Mouse (Mus musculus) mouse trophoblast stem cell (cell line): Measurements from ENCODE around the gene Clybl.

ENCODE experiments used
- in situ Hi-C, 2 experiments: fragments of 300-500 bp; cut with MseI, MboI; formaldehyde crosslinking; loops; 2 replicates in 1 of 2; 3 replicates in 1 of 2; pipeline ENCODE4 v1.15.1; 2025

Gene Clybl

DNA sequence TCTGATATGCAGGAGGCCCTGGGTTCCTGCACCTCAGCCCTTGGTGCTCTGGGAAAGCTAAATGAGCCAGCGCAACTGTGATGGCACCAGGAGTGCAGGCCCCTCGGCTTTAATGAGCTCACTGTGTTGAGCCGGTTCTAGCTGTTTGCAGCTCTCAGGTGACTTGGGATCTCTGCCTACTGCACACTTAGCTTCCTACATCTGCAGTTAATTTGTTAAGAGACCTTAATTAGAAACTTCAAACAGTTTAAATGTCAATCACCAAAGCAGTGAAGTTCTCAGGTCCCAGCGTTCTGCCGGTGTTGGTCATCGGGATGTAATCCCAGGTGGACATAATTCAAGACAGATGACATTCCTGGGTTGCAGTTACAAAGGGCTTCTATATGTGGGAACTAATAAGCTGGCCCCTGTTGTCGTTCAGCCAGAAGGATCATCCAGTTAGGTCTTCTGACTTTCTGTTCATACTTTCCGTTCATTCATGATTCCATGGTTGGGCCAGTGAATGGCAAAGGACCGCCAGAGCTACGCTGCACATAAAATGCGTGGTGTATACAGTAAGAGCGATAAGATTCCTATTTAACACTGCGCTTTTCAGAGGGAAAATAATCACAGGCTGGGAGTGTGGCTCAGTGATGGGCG, 18.9 kb downstream of the Clybl start:
- in situ Hi-C loops, result no loop called here

DNA sequence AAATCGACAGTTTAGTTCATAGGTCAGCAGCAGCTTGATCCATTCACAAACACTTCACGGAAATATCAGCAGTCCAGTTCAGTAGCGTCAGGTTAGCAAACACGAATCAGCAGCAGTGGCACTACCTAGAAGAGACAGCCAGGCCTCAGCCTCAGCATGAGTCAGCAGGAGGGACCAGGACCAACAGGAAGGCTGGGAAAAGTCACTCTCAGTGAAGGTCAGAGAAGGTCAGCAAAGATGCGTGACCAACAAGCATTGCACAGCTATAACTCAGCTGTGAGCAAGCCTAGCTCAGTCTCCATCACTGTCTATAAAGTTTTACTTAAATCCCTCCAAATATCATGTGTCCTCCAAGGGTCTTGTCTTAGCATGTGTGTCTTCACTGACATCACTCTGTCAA, 27.7 kb downstream of the Clybl start:
- in situ Hi-C loops, result no loop called here

DNA sequence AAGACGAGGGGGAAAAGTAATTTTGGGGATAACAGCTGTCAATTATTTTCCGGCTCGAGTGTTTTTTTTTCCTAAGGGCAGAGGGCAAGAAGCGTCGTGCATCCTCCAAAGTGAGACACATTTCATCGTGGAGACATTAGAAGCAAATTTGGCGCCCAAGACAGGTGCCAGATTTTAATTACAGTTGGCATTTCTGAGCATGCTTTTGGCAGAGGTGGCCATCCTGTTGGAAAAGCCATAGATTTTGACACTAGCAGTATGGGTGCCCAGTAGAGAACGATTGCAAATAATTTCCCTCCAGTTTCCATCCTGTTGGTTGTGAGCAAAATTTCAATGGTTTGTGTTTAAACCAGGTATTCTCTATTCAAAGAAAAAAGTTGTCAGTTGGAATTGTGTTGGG, 32.1 kb downstream of the Clybl start:
- in situ Hi-C loops, result no loop called here

DNA sequence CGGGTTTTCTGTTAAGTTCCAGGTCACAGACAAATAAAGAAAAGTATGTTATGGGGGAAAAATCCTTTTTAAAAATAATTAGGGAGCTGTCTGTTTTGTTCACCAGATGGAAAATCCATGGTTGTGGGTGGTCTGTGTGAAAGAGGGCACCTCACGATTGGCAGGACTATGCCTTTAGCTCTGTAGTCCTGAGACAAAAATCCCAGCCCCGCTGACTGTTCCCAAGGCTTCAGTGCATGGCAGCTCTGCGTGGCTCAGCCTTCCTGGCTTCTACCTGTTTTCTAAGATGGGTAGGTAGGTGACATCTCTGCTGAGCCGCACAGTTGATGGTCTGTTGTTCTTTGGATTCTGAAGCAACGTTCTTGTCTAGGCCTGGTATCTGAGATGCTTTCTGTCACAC, 32.6 kb downstream of the Clybl start:
- in situ Hi-C loops, result no loop called here

DNA sequence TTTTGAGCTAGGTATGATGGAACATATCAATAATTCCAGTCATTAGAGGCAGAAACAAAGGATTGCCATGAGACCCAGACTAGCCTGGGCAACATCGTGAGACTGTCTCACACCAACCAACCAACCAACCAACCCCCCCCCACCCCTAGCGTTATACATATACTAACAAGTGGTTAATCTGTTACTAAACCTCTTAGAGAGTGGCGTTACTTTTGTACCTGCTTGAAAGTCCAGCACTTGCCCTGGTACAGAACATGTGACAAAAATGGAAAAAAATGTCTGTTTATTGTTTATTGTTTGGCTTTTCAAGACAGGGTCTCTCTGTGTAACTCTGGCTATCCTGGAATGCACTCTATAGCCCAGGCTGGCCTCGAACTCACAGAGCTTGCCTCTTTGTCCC, 35.7 kb downstream of the Clybl start:
- in situ Hi-C loops, result no loop called here

DNA sequence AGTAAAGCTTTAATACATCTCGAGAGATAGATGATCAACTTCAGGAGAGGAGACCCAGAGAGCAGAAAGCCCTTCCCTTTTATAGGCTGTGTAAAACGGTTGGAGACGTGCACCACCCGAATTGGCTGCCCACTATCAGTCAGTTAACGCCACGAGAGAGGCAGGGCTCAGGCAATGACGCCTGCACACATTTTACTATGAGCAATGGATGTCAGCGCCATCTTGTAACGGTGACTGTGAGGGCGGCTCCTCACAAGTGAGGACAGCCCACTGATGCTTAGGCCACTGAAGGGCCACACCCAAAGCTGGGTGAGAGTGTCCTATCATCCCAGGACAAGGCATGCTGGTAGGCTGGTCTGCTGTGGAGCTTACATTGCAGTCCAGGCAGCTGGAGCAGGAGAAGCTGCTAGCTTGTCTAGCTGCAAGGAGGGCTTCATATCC, 41.5 kb downstream of the Clybl start:
- in situ Hi-C loops, result loop anchor here (10.0 kb wide), 1 partner anchor 652 kb away; no protein-coding TSS in a partner anchor

DNA sequence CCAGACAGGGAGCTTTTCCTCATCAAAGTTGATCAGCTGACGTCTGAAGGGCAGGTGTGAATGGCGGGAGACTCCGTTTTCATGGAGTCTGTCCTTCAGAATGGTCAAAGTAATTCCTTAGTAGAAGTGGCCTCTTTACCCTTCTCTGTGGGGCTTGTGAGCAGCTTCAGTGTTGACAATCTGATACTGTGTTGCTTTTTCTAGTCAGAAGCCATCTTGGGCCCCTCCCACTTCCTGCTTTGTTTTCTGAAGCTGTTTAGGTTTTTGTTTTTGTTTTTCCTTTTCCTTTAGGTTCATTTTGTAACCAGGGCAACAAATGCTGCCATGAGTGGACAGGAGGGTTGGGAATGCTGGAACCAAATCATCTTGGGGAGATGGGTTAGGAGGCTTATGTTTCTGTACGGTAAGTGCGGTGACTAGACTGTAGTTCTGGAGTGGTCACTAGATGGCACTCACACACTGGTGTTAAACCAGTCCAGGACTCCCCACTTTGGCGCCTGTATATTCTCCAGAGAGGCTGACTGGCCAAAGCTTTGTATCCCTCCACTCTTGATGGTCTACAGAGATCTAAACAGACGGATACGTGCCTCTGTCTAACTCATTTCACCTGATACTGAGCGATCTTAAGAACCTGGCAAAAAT, 42.1 kb downstream of the Clybl start:
- in situ Hi-C loops, result loop anchor here (10.0 kb wide), 1 partner anchor 651 kb away; no protein-coding TSS in a partner anchor

DNA sequence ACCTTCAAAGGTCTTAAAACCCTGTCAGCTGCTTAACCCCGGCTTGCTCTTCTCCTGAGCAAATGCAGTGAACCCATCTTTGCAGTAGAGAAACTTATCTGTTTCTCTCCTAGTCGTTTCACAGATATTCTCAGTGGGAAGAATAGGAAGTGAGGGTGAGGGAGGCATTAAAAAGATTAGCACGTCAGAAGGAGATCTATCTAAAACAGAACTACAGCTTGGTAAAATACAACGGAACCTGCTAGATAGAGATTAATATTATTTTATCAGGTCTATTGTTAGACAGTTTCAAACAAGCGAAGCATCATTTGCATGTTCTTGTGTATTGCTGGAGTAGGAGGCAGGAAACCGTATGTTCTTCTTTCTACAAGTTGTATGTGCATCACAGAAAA, 42.6 kb downstream of the Clybl start:
- in situ Hi-C loops, result loop anchor here (10.0 kb wide), 1 partner anchor 651 kb away; no protein-coding TSS in a partner anchor

DNA sequence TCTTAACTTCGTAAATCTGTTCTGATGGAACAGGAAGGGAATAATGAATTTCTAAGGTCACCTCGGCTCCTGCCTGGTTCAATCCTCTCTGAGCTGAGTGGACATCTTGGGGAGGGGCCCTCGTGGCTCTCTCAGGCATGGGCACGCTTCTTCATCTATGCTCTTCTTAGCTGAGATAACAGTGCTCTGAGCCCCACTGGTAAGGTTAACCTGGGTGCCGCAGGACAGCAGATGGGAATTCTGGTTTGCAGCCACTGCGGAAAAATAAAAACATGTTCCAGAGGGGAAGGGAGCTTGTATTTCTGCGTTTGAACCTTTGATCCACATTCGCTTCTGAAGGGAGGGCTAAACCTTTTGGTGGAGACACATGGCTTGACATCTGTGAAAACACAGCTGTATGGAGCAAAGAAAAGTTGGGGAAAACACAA, 43.0 kb downstream of the Clybl start:
- in situ Hi-C loops, result loop anchor here (10.0 kb wide), 1 partner anchor 650 kb away; no protein-coding TSS in a partner anchor

DNA sequence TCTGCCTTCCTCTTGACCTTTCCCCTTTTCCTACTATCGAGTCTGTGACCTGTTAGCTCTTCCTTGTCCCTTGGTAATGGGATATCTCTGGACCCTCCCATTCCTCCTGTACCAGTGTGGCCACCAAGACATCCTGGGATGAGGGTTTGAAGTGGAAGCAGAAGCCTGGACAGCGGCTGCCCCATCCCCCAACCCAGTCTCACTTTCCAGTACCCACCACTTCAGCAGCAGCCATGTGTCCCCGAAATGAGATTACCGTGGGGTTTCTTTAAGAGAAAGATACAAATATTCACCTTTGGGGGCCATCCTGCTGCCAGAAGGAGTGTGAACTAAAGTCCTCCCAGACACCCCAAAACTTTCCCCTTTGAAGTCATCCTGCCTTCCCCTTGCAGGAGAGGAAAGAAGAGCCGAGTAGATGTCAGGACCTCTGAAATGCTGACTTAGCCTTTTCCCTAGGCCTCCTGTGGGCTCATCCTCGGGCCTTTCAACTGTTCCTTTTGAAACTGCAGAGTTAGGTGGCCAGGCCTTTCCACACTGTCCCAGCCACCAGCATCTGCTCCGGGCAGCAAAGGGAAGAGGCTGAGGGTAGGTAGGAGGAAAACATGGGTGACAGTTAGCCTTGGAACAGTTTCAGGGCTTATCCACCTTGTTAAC, 44.1 kb downstream of the Clybl start:
- in situ Hi-C loops, result loop anchor here (10.0 kb wide), 1 partner anchor 649 kb away; no protein-coding TSS in a partner anchor

DNA sequence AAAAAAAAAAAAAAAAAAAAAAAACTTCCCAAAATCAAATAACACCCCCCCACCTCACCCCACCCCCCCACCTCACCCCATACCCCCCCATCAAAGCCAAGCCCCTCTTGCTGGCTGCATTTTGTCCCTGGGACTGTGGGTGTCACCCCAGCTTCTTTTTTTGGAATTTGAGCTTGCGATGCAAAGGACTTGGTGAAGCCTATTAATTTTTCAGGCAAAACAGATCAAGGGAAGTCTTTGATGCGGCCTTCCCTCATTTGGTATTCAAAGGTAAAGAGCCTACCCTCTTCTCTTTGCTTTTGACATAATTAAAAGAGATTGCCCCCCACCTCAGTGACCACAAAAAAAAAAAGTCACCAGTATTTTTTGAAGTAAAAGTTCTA, 44.6 kb downstream of the Clybl start:
- in situ Hi-C loops, result loop anchor here (10.0 kb wide), 1 partner anchor 649 kb away; no protein-coding TSS in a partner anchor

DNA sequence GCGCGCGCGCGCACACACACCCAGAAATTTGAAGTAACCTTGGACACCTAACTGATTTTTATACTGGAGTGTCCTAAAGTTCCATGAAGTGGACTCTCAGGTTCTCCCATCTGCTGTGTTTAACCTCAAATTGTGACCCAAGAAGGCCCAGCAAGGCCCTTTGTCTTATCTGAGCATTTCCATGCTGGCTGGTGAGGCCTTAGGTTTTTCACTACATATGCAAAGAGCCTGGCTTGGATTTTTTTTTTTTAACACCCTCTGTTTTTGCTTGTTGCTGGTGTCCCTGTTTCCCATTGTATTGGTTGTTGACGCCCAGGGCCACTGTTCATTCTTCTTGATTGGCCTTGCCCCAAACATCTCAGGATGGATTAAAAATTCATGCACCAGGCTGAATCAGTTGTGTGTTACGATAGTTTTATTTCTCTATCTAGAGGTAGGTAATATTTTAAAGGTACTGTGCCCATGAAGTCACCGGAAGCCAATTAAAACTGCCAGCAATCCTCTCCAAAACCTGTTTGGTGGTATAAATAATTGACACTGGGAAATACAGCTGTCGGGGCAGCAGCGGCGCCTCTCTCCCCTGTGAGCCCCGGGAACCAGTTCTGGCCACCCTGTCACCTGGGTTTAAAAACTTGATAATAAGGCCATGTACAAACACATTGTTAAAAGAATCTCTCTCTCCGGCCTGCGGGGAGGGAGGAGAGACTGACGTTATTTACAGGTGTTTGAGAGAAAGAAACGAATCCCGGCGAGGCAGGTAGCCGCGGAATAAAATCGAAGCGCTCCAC, 45.4 kb downstream of the Clybl start:
- in situ Hi-C loops, result loop anchor here (10.0 kb wide), 1 partner anchor 648 kb away; no protein-coding TSS in a partner anchor

DNA sequence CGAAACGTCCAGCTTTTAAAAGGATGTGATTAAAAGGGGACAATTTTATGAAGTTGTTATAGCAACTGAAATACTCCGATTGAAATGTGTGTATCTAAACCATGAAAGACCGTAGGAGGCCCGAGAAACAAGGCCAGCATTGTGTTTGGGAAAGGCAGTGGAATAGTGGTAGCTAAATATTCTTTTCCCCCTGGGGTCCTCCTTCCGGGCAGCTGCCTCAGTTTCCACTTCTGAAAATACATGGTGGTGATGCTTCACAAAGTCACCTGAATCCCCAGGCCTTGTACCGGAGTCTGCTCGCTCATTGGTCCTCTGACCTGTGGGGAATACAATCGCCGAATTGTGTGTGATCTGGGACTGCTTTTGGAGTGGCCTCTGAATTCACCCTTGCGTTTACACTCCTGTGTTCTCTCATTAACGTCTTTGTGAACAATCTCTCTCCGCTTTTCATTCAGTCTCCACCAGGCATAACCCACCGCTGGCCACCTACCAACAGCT, 46.0 kb downstream of the Clybl start:
- in situ Hi-C loops, result loop anchor here (10.0 kb wide), 1 partner anchor 647 kb away; no protein-coding TSS in a partner anchor

DNA sequence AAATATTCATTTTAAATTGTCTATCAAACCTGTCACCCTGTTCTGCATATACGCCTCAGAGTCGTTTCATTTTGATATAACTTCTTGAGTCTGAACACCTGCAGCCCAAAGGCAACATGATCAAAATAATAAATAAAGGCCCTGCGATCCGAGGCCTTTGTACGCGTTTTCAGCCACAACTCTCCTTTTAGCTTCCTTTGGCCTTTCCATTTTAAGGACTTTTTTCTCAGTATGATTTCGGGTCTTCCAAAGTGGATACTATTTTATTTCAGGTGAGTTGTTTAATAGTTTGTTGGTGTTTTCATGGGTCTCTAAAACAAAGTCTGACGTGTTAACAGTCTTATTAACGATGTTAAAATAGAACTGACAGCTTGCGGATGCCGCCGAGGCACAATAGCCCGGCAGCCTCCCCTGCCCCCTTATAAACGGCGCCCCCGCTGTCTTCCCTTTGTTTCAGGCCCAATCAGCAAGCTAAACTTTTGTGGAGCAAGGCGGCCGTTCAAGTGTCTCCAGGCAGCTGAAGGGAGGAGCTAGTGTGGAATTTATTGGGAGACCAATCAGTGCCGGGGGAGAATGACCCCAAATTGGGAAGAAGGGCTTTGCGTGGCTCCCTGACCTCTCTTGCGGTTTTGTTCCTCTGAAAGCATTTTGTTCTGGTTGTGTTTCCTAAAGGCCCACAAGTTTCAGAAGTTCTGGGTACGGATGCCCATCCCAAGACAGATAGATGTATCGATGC, 47.5 kb downstream of the Clybl start:
- in situ Hi-C loops, result loop anchor here (10.0 kb wide), 1 partner anchor 646 kb away; no protein-coding TSS in a partner anchor

DNA sequence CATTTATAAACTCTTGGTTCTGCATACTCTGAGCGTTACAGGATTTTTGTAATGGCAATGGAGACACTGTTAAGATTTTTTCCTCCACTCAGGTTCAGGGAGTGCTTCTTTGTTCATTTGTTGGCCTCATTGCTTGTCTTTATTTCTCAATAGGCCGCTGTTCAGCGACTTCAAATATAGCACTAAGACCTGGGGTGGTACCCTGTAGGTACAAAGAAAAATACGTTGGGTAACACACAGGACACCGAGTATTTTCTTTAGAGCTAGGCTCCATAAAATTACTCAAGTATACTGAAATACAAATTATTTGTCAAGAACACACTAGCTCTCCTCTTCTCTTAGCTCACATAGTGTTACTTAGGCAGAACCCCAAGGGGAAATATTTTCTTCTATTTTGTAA, 48.5 kb downstream of the Clybl start:
- in situ Hi-C loops, result loop anchor here (10.0 kb wide), 1 partner anchor 645 kb away; no protein-coding TSS in a partner anchor

DNA sequence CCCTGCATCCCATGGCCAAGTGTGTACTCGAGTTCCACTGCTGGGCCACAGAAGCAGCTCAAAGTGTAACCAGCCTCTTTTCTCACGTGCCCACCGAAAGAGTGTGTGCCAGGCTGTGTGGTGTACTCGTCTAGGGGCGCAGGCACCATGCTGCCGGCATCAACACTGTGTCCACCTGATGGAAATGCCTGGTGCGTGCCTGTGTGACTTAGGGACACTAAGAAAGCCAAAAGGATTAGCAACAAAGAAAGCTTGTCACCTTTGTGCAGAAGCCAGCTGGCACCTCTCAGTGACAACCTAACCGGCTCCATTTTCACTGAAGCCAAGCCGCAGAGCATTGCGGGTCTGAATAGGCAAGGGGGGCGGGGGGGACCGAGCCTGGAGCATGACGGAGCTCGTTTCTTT, 49.1 kb downstream of the Clybl start:
- in situ Hi-C loops, result no loop called here

DNA sequence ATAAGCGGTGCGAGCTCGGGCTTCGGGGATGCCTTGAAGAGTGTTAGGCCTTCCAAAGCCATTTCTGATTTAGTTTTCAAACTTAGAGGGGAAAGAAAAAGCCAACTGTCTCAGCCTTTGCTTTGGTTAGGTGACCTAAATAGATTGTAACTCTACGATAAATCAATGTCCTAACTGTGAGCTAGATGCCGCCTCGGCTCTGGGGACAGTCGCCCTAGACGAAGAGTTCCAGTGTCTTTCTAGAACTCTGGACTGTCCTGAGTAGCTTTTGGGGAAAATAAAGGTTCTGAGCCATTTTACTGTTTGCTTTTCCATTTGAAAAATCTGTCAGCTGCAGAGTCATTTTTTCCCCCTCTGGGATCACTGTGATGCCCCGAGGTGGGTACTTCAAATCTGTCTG, 49.6 kb downstream of the Clybl start:
- in situ Hi-C loops, result no loop called here

DNA sequence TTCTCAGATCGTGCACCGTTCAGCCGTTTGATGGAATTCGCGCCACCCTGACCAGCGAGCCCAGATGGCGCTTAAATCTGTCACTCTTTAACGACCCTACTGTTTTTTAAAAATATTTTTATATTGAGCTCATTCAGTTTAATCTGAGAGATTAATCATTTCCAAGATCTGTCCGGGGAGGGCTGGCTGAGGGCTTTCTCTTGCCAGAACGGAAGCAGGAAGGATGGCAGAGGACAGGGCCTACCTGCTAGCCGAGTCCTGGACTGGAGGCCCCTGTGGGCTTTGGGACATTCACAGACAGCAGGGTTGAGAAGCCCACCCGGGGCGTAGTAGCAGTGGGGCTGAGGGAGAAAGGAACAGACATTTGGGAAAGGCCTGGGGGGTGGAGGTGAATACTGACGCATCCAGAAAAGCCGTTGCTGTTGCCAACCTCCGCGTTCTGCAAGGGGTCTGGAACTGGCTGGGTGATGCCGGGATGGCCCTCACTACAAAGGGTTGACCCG, 51.8 kb downstream of the Clybl start:
- in situ Hi-C loops, result no loop called here

DNA sequence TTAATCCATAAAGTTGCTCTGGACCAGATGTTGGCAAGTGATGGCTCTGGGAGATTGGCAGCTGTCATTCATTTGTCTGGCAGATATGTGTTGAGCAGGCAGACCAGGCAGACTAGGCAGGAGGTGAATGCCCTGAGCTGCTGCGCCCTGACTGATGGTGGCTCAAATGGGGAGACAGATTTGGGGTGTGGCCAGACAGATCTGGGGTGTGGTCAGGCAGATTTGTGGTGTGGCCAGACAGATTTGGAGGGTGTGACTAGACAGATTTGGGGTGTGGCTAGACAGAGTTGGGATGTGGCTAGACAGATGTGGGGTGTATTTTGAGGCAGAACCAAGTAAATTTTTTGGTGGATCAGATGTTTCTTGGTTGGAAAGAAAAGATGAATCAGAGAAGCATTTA, 62.4 kb downstream of the Clybl start:
- in situ Hi-C loops, result no loop called here
